Mouse (Mus musculus) ovary, postnatal 36 days (tissue): ENCODE data around the gene Tmem41a.
"Not testable (repeated sequence)": the region's sequence is repeated elsewhere in the genome, so short reads cannot be mapped to it uniquely, and the experiment has no call there.

Experiments used
- DNase-seq: peaks from one replicate; pipeline ENCODE4 v3.0.0; 2022; ENCODE audit warnings: low spot score, mixed read lengths

Gene Tmem41a

GRCm38 (mm10) chr16:21946761-21947715, at the start of gene Tmem41a:
Gene Tmem41a, minus strand, starts transcription at chr16:21947552.
- DNase-seq: peak; percentile 90

- DNase-seq: no peak
Measured at GRCm38 (mm10) chr16:21996402-21996801, 49.0 kb upstream of the Tmem41a start.

- no peak for DNase-seq
Measured at GRCm38 (mm10) chr16:21995304-21995703, 48.0 kb upstream of the Tmem41a start, which contains the start of gene Liph. Gene Liph, minus strand, starts transcription at chr16:21995663.

- DNase-seq: no peak
Measured at GRCm38 (mm10) chr16:21991774-21992173, 44.4 kb upstream of the Tmem41a start.

GRCm38 (mm10) chr16:21990893-21991292, 43.5 kb upstream of the Tmem41a start:
- DNase-seq: not testable (repeated sequence)

GRCm38 (mm10) chr16:21987956-21988355, 40.6 kb upstream of the Tmem41a start:
- no peak for DNase-seq

- no peak for DNase-seq
Measured at GRCm38 (mm10) chr16:21986191-21986590, 38.8 kb upstream of the Tmem41a start.

GRCm38 (mm10) chr16:21984091-21984490, 36.7 kb upstream of the Tmem41a start:
- no peak for DNase-seq

- no peak for DNase-seq
Measured at GRCm38 (mm10) chr16:21983581-21983980, 36.2 kb upstream of the Tmem41a start.

GRCm38 (mm10) chr16:21983146-21983545, 35.8 kb upstream of the Tmem41a start:
- no peak for DNase-seq

GRCm38 (mm10) chr16:21977347-21977746, 30.0 kb upstream of the Tmem41a start:
- DNase-seq: no peak

GRCm38 (mm10) chr16:21976203-21976602, 28.9 kb upstream of the Tmem41a start:
- no peak for DNase-seq

GRCm38 (mm10) chr16:21971446-21971845, 24.1 kb upstream of the Tmem41a start:
- no peak for DNase-seq

GRCm38 (mm10) chr16:21970536-21970935, 23.2 kb upstream of the Tmem41a start:
- DNase-seq: no peak

- no peak for DNase-seq
Measured at GRCm38 (mm10) chr16:21969874-21970273, 22.5 kb upstream of the Tmem41a start.

GRCm38 (mm10) chr16:21965576-21965975, 18.2 kb upstream of the Tmem41a start:
- no peak for DNase-seq

- DNase-seq: no peak
Measured at GRCm38 (mm10) chr16:21955591-21955990, 8.2 kb upstream of the Tmem41a start.

GRCm38 (mm10) chr16:21928471-21928870, 18.9 kb downstream of the Tmem41a start:
- no peak for DNase-seq

GRCm38 (mm10) chr16:21916681-21917080, 30.7 kb downstream of the Tmem41a start:
- no peak for DNase-seq

GRCm38 (mm10) chr16:21913347-21913746, 34.0 kb downstream of the Tmem41a start:
- DNase-seq: no peak

GRCm38 (mm10) chr16:21908906-21909305, 38.4 kb downstream of the Tmem41a start:
- not testable (repeated sequence) for DNase-seq

GRCm38 (mm10) chr16:21906902-21907301, 40.5 kb downstream of the Tmem41a start:
- no peak for DNase-seq

- no peak for DNase-seq
Measured at GRCm38 (mm10) chr16:21905996-21906395, 41.4 kb downstream of the Tmem41a start.

- no peak for DNase-seq
Measured at GRCm38 (mm10) chr16:21904636-21905035, 42.7 kb downstream of the Tmem41a start.
